Mouse (Mus musculus): ENCODE results near the gene Clca1. TPM values are rescaled to one million over a fixed set of nuclear protein-coding genes. Genes with fewer than 3 reads are reported as not detected.

Clca1 gene
- total and polyA plus RNA-seq, 3 experiments: not detected

GRCm38 (mm10) chr3:144969755-144970154 lies 62.8 kb downstream of the Clca1 start:
- H3K4me1 ChIP-seq (ENCODE audit: control insufficient read depth in 1 of 2, insufficient read depth in 2 of 2, low read length in 2 of 2): no peaks in the 10 kb centered on the region
- H3K79me2 ChIP-seq (ENCODE audit: control insufficient read depth, insufficient read depth, low read length, poor library complexity): no peaks in the 10 kb centered on the region
- no peak overlapping the region for H3K4me3 ChIP-seq (ENCODE audit: control insufficient read depth in 1 of 2, insufficient read depth in 1 of 2, low read depth in 2 of 2, low read length in 2 of 2)
- no peak overlapping the region for H3K27ac ChIP-seq (ENCODE audit: control insufficient read depth, low read depth, low read length)
- no peaks in the 10 kb centered on the region for H3K9me3 ChIP-seq (replicated peaks; ENCODE audit: insufficient read depth, low read length)
- DNase-seq (ENCODE audit: low read depth, low spot score): no peak
- no peak overlapping the region for H3K9ac ChIP-seq (ENCODE audit: control insufficient read depth, low read depth, low read length, poor library complexity, severe bottlenecking)
- H3K36me3 ChIP-seq (ENCODE audit: control insufficient read depth in 1 of 2, insufficient read depth in 2 of 2, low read length in 2 of 2): no peaks in the 10 kb centered on the region
- TF ChIP-seq GABPA (IDR thresholded peaks at IDR 0.05; ENCODE audit: low read depth, low read length): no peak
- TF ChIP-seq POLR2A (IDR thresholded peaks at IDR 0.05; ENCODE audit: control insufficient read depth in 1 of 2, insufficient read depth in 1 of 2, low read depth in 1 of 2, low read length in 2 of 2, poor library complexity in 1 of 2): no peak
- TF ChIP-seq ETS1 (IDR thresholded peaks at IDR 0.05; ENCODE audit: low read depth, low read length): no peak
- TF ChIP-seq MXI1 (IDR thresholded peaks at IDR 0.05; ENCODE audit: low read depth, low read length): no peak
- TF ChIP-seq TCF12 (IDR thresholded peaks at IDR 0.05; ENCODE audit: low read depth, low read length): no peak
- no peak for TF ChIP-seq ZKSCAN1 (IDR thresholded peaks at IDR 0.05; ENCODE audit: low read depth, low read length)
- TF ChIP-seq CTCF (IDR thresholded peaks at IDR 0.05 in 2 of 3, conservative IDR thresholded peaks at IDR 0.05 in 1 of 3; ENCODE audit: control insufficient read depth in 1 of 3, insufficient read depth in 1 of 3, low read depth in 2 of 3, low read length in 3 of 3, poor library complexity in 1 of 3, severe bottlenecking in 1 of 3): no peak
- TF ChIP-seq MEF2A (IDR thresholded peaks at IDR 0.05; ENCODE audit: extremely low read depth, insufficient replicate concordance, low read depth, low read length, poor library complexity, severe bottlenecking): no peak
- no peak for TF ChIP-seq BHLHE40 (IDR thresholded peaks at IDR 0.05; ENCODE audit: borderline replicate concordance, low read depth, low read length)
- TF ChIP-seq MAFK (IDR thresholded peaks at IDR 0.05; ENCODE audit: borderline replicate concordance, low read depth, low read length): no peak
- no peak for TF ChIP-seq EP300 (IDR thresholded peaks at IDR 0.05; ENCODE audit: low read depth in 1 of 2, low read length in 2 of 2)
- no peak for TF ChIP-seq USF1 (IDR thresholded peaks at IDR 0.05; ENCODE audit: low read depth, low read length)
- no peak for TF ChIP-seq CHD2 (IDR thresholded peaks at IDR 0.05; ENCODE audit: low read length)
- TF ChIP-seq JUND (IDR thresholded peaks at IDR 0.05; ENCODE audit: low read depth, low read length): no peak
- no peak for TF ChIP-seq USF2 (IDR thresholded peaks at IDR 0.05; ENCODE audit: borderline replicate concordance in 1 of 2, insufficient read depth in 1 of 2, low read depth in 1 of 2, low read length in 2 of 2)
- no peak for TF ChIP-seq TAL1 (IDR thresholded peaks at IDR 0.05; ENCODE audit: low read length)
- no peak for TF ChIP-seq ELF1 (IDR thresholded peaks at IDR 0.05; ENCODE audit: low read depth, low read length)
- no peak for TF ChIP-seq POLR2AphosphoS2 (IDR thresholded peaks at IDR 0.05; ENCODE audit: low read length)
- no peak for TF ChIP-seq POLR2AphosphoS5 (IDR thresholded peaks at IDR 0.05; ENCODE audit: borderline replicate concordance, low read depth, low read length)
- H3K27me3 ChIP-seq (ENCODE audit: control insufficient read depth in 1 of 2, insufficient read depth in 2 of 2, low read length in 2 of 2): no peaks in the 10 kb centered on the region

- no peaks in the 10 kb centered on the region for H3K4me1 ChIP-seq (ENCODE audit: control insufficient read depth in 1 of 2, insufficient read depth in 2 of 2, low read length in 2 of 2)
- no peaks in the 10 kb centered on the region for H3K27me3 ChIP-seq (ENCODE audit: control insufficient read depth in 1 of 2, insufficient read depth in 2 of 2, low read length in 2 of 2)
- no peak for DNase-seq (ENCODE audit: low read depth, low spot score)
- H3K27ac ChIP-seq (ENCODE audit: control insufficient read depth, low read depth, low read length): no peak overlapping the region
- TF ChIP-seq MXI1 (IDR thresholded peaks at IDR 0.05; ENCODE audit: low read depth, low read length) (no peak), ZNF384 (IDR thresholded peaks at IDR 0.05; ENCODE audit: low read depth, low read length) (no peak), USF2 (IDR thresholded peaks at IDR 0.05; ENCODE audit: borderline replicate concordance in 1 of 2, insufficient read depth in 1 of 2, low read depth in 1 of 2, low read length in 2 of 2) (no peak), ZC3H11A (IDR thresholded peaks at IDR 0.05; ENCODE audit: low read depth, low read length) (no peak), JUND (IDR thresholded peaks at IDR 0.05; ENCODE audit: low read depth, low read length) (no peak), HCFC1 (IDR thresholded peaks at IDR 0.05; ENCODE audit: low read depth, low read length) (no peak), CHD1 (IDR thresholded peaks at IDR 0.05; ENCODE audit: low read depth, low read length) (no peak), MYB (IDR thresholded peaks at IDR 0.05; ENCODE audit: low read depth, low read length) (no peak), EP300 (IDR thresholded peaks at IDR 0.05; ENCODE audit: low read depth in 1 of 2, low read length in 2 of 2) (no peak)
- no peak overlapping the region for H3K9ac ChIP-seq (ENCODE audit: control insufficient read depth, low read depth, low read length, poor library complexity, severe bottlenecking)
- no peak overlapping the region for H3K4me3 ChIP-seq (ENCODE audit: control insufficient read depth in 1 of 2, insufficient read depth in 1 of 2, low read depth in 2 of 2, low read length in 2 of 2)
- no peaks in the 10 kb centered on the region for H3K36me3 ChIP-seq (ENCODE audit: control insufficient read depth in 1 of 2, insufficient read depth in 2 of 2, low read length in 2 of 2)
- H3K9me3 ChIP-seq (replicated peaks; ENCODE audit: insufficient read depth, low read length): no peaks in the 10 kb centered on the region
- no peaks in the 10 kb centered on the region for H3K79me2 ChIP-seq (ENCODE audit: control insufficient read depth, insufficient read depth, low read length, poor library complexity)
Observed at GRCm38 (mm10) chr3:144966074-144966473, 66.5 kb downstream of the Clca1 start.

Measured in MEL (cell line).